Mouse (Mus musculus): ENCODE measurements at regions not wholly inside any gene's neighbourhood (a gene's known extent, or its start where the extent isn't known, plus 50 kb on each side); places are given as distances from the start of the nearest gene placed in this dataset.

DNA sequence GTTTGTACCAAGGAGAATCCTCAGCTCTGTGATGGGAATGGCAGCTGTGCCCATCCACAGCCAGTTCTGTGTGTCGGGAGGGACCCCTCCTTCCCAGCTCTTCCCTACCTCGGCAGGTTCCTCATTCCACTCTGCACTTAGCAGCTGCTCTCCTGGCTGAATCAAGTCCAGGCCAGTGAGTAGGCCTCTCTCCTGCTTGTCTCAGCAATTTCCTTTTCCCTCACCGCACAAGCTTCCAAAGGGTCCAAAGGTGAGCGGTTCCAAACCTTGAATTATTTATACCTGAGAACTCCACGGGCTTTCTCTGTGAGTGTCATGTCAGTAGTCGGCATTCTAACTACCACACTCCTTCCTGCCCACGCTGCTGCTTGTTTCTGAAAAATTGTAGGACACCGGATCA, 208.8 kb upstream of the Ercc4 start:
- TF ChIP-seq CTCF (IDR thresholded peaks at IDR 0.05; ENCODE audit: control insufficient read depth, insufficient read depth, insufficient replicate concordance, low read depth, low read length) (no peak), POLR2A (IDR thresholded peaks at IDR 0.05; ENCODE audit: control insufficient read depth, low read depth, low read length) (no peak)
